ENCODE assay signal across 8 mouse cellular contexts in the genomic region with DNA sequence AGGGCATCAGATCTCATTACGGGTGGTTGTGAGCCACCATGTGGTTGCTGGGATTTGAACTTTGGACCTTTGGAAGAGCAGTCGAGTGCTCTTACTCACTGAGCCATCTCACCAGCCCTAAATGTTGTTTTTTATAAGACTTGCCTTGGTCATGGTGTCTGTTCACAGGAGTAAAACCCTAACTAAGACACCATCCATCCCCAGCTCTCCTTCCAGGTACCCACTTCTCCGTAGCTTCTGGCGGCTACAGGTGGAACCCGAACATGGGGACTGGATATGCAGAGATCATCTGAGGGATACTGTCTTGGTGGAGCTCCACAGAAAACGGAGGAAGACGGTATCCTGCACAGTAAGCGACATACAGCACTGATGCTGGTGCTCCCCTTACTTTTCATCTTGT. TPM values are rescaled to one million over a fixed set of nuclear protein-coding genes. Genes with fewer than 3 reads are reported as not detected.
DNase-seq lines count a peak whose midpoint lies in the region; ATAC-seq and TF ChIP-seq lines count a peak whose summit lies in the region.
"Not testable (repeated sequence)": the region's sequence is repeated elsewhere in the genome, so short reads cannot be mapped to it uniquely, and the experiment has no call there.

A gene (plus strand): TSS at position 301 of the 400 bp plus-strand sequence.

- peaks cover 57% of the 10 kb centered on the region for H3K36me3 ChIP-seq in C2C12 (ENCODE audit: control insufficient read depth, insufficient read depth)
- H3K36me3 ChIP-seq in forebrain, embryonic 16.5 days (ENCODE audit: control insufficient read depth, insufficient read depth): not testable (repeated sequence)
- peaks cover 62% of the 10 kb centered on the region for H3K36me3 ChIP-seq in heart, embryonic 14.5 days (ENCODE audit: control insufficient read depth, insufficient read depth, low read length)
- H3K36me3 ChIP-seq in intestine, embryonic 15.5 days: peaks cover 29% of the 10 kb centered on the region
- peaks cover 28% of the 10 kb centered on the region for H3K36me3 ChIP-seq in lung, embryonic 16.5 days (ENCODE audit: control insufficient read depth, insufficient read depth, low read length)
- peaks cover 20% of the 10 kb centered on the region; the same call in 1 of the 2 replicates for H3K36me3 ChIP-seq in neural tube, embryonic 14.5 days (ENCODE audit: control insufficient read depth, insufficient read depth, low read length)

- H3K9me3 ChIP-seq in forebrain, embryonic 16.5 days (ENCODE audit: control insufficient read depth, low read length); heart, embryonic 14.5 days (ENCODE audit: control insufficient read depth, low read length); intestine, embryonic 15.5 days; lung, embryonic 16.5 days (ENCODE audit: control insufficient read depth, low read length); neural tube, embryonic 14.5 days (ENCODE audit: control insufficient read depth, low read length): not testable (repeated sequence)

- H3K4me2 ChIP-seq in forebrain, embryonic 16.5 days (ENCODE audit: low read length); heart, embryonic 14.5 days (ENCODE audit: low read length); intestine, embryonic 15.5 days (replicated peaks); lung, embryonic 16.5 days (ENCODE audit: low read depth, low read length); neural tube, embryonic 14.5 days (ENCODE audit: low read depth, low read length): not testable (repeated sequence)

- H3K4me3 ChIP-seq in C2C12 (ENCODE audit: insufficient read depth, poor library complexity, severe bottlenecking); brown adipose tissue, adult 24 weeks (ENCODE audit: insufficient read depth, low read depth, low read length); forebrain, embryonic 16.5 days (replicated peaks; ENCODE audit: low read length); heart, embryonic 14.5 days (ENCODE audit: control insufficient read depth in 1 of 2, insufficient read depth in 1 of 2, low read depth in 1 of 2, low read length in 2 of 2); intestine, embryonic 15.5 days (replicated peaks); lung, embryonic 16.5 days (ENCODE audit: low read length); neural tube, embryonic 14.5 days (ENCODE audit: low read depth, low read length): not testable (repeated sequence)

- not testable (repeated sequence) for H3K27me3 ChIP-seq in C2C12 (ENCODE audit: control insufficient read depth, insufficient read depth, insufficient read length); forebrain, embryonic 16.5 days (replicated peaks; ENCODE audit: control insufficient read depth, insufficient read depth, low read length); heart, embryonic 14.5 days (ENCODE audit: control insufficient read depth, insufficient read depth, low read length); intestine, embryonic 15.5 days (replicated peaks); lung, embryonic 16.5 days (ENCODE audit: control insufficient read depth, insufficient read depth, low read depth, low read length); neural tube, embryonic 14.5 days (ENCODE audit: control insufficient read depth, insufficient read depth, low read length)

- TF ChIP-seq CTCF in C2C12 (IDR thresholded peaks at IDR 0.05; ENCODE audit: control insufficient read depth, insufficient read depth, insufficient read length): not testable (repeated sequence)

- intact Hi-C loops in left cerebral cortex, postnatal 14 days (cut with DNase I): not testable (repeated sequence)

- peaks cover 39% of the 10 kb centered on the region for H3K79me2 ChIP-seq in C2C12 (ENCODE audit: control insufficient read depth, insufficient read depth)

- H3ac ChIP-seq in C2C12 (ENCODE audit: control insufficient read depth, insufficient read length, low read depth): not testable (repeated sequence)

- not testable (repeated sequence) for H3K9ac ChIP-seq in forebrain, embryonic 16.5 days (replicated peaks; ENCODE audit: low read depth, low read length); heart, embryonic 14.5 days (ENCODE audit: low read length); intestine, embryonic 15.5 days; lung, embryonic 16.5 days (ENCODE audit: low read length); neural tube, embryonic 14.5 days (replicated peaks; ENCODE audit: low read depth, low read length)

- 95% methylated on average over 8 of the region's 8 CpGs for WGBS in forebrain, embryonic 16.5 days
- 96% methylated on average over 7 of the region's 8 CpGs for WGBS in heart, embryonic 14.5 days
- 94% methylated on average over 8 of the region's 8 CpGs for WGBS in intestine, embryonic 15.5 days
- 91% methylated on average over 8 of the region's 8 CpGs for WGBS in lung, embryonic 16.5 days
- 97% methylated on average over 8 of the region's 8 CpGs for WGBS in neural tube, embryonic 14.5 days

- ATAC-seq in forebrain, embryonic 16.5 days; heart, embryonic 14.5 days (ENCODE audit: insufficient number of reproducible peaks, insufficient read depth, low FRiP score, low read depth); intestine, embryonic 15.5 days; lung, embryonic 16.5 days (ENCODE audit: low read depth); neural tube, embryonic 14.5 days (ENCODE audit: low read depth): not testable (repeated sequence)

- not testable (repeated sequence) for H3K4me1 ChIP-seq in brown adipose tissue, adult 24 weeks (ENCODE audit: control insufficient read depth, insufficient read depth, insufficient read length, low read length); forebrain, embryonic 16.5 days (replicated peaks; ENCODE audit: control insufficient read depth, insufficient read depth, low read length); heart, embryonic 14.5 days (ENCODE audit: control insufficient read depth in 2 of 2, insufficient read depth in 2 of 2, low read length in 2 of 2); intestine, embryonic 15.5 days (replicated peaks); lung, embryonic 16.5 days (replicated peaks; ENCODE audit: control insufficient read depth, insufficient read depth, low read length); neural tube, embryonic 14.5 days (ENCODE audit: control insufficient read depth, insufficient read depth, low read length)

- not testable (repeated sequence) for H3K27ac ChIP-seq in brown adipose tissue, adult 24 weeks (replicated peaks; ENCODE audit: low read depth, low read length); forebrain, embryonic 16.5 days (ENCODE audit: low read length); heart, embryonic 14.5 days (replicated peaks in 1 of 2; ENCODE audit: control insufficient read depth in 1 of 2, insufficient read depth in 1 of 2, low read depth in 2 of 2, low read length in 2 of 2); intestine, embryonic 15.5 days; lung, embryonic 16.5 days (ENCODE audit: low read length); neural tube, embryonic 14.5 days (ENCODE audit: low read depth, low read length)

- peaks cover 22% of the 10 kb centered on the region for H3K79me3 ChIP-seq in C2C12 (ENCODE audit: low read depth)

- DNase-seq in left cerebral cortex, postnatal 14 days (ENCODE audit: low spot score in 2 of 2): not testable (repeated sequence)

RNA-seq across cellular contexts. Expression of the gene that starts here (rescaled TPM):
- polyA plus RNA-seq in C2C12 (2012; fragmentation: generic; extraction: Trizol): 28.6 TPM
- 26.0 and 27.1 TPM in 2 replicates for polyA plus RNA-seq in brown adipose tissue, adult 24 weeks (2012; ENCODE audit: insufficient read depth, insufficient read length, missing spikeins)
- 42.8 and 45.3 TPM in 2 replicates for polyA plus RNA-seq in forebrain, embryonic 16.5 days (2015; fragmentation: Nextera tagmentation; extraction: Ambion mirVana)
- 31.5 and 37.5 TPM in 2 replicates for polyA plus RNA-seq in heart, embryonic 14.5 days (2014; fragmentation: Nextera tagmentation; extraction: Ambion mirVana)
- 36.0 and 37.4 TPM in 2 replicates for polyA plus RNA-seq in intestine, embryonic 15.5 days (2015; fragmentation: Nextera tagmentation; extraction: Ambion mirVana)
- total RNA-seq in left cerebral cortex, postnatal 14 days (2021): 10 to 100 TPM; 27.2 to 32.5 TPM
- polyA plus RNA-seq in lung, embryonic 16.5 days (2015; fragmentation: Nextera tagmentation; extraction: Ambion mirVana): 38.6 and 43.3 TPM in 2 replicates
- 35.8 and 38.8 TPM in 2 replicates for polyA plus RNA-seq in neural tube, embryonic 14.5 days (2014; fragmentation: Nextera tagmentation; extraction: Ambion mirVana)
